Mouse (Mus musculus) midbrain, embryonic 13.5 days (tissue): ENCODE results near the gene Lgi2. TPM values are rescaled to one million over a fixed set of nuclear protein-coding genes. Genes with fewer than 3 reads are reported as not detected.

Source experiments
- ATAC-seq: fragments of 200-750 bp; cut with Nextera tagmentation; 2 replicates; pipeline ENCODE4 v1.8.0; 2017; ENCODE audit warnings: mild to moderate bottlenecking, moderate TSS enrichment, moderate library complexity
- H3K27ac ChIP-seq: fragments of 300-500 bp; sonication (generic); 2 replicates; pipeline ENCODE4 v1.5.1; 2015; ENCODE audit warnings: inconsistent platforms, mild to moderate bottlenecking, moderate library complexity
- H3K27me3 ChIP-seq: fragments of 300-500 bp; sonication (generic); 2 replicates; pipeline ENCODE4 v1.6.1; 2015; ENCODE audit warnings: mild to moderate bottlenecking, inconsistent platforms
- H3K36me3 ChIP-seq: fragments of 300-500 bp; sonication (generic); 2 replicates; pipeline ENCODE4 v1.6.1; 2015; ENCODE audit warnings: mild to moderate bottlenecking, inconsistent platforms
- H3K4me1 ChIP-seq: fragments of 300-500 bp; sonication (generic); replicated peaks from 2 replicates; pipeline ENCODE4 v1.6.1; 2015; ENCODE audit warnings: inconsistent platforms
- H3K4me2 ChIP-seq: fragments of 300-500 bp; sonication (generic); replicated peaks from 2 replicates; pipeline ENCODE4 v1.6.1; 2015; ENCODE audit warnings: moderate library complexity, mild to moderate bottlenecking, inconsistent platforms
- H3K4me3 ChIP-seq: fragments of 300-500 bp; sonication (generic); replicated peaks from 2 replicates; pipeline ENCODE4 v1.5.1; 2015; ENCODE audit warnings: mild to moderate bottlenecking, inconsistent platforms
- H3K9ac ChIP-seq: fragments of 300-500 bp; sonication (generic); replicated peaks from 2 replicates; pipeline ENCODE4 v1.6.1; 2015; ENCODE audit warnings: mild to moderate bottlenecking, inconsistent platforms
- H3K9me3 ChIP-seq: fragments of 300-500 bp; sonication (generic); 2 replicates; pipeline ENCODE4 v1.6.1; 2016; ENCODE audit warnings: mild to moderate bottlenecking, inconsistent platforms
- WGBS: fragments of 180-500 bp; shearing (Covaris S2); methylation state at CpG from one replicate; pipeline ENCODE4 v1.1.7; 2015; 5-methylcytosine and 5-hydroxymethylcytosine counted together
- polyA plus RNA-seq: library from polyadenylated mRNA; unstranded; fragments of >200 nt; fragmentation: Nextera tagmentation; extraction: Ambion mirVana; gene quantifications from 2 replicates; pipeline ENCODE4 v1.2.1, GENCODE M21; 2015

The Lgi2 gene
- polyA plus RNA-seq, 1 experiment from 2014 or later, result 1.8 TPM

- ATAC-seq, result no peak
- H3K27ac ChIP-seq, result no peak overlapping the region
- no peak overlapping the region for H3K4me2 ChIP-seq
- no peaks in the 10 kb centered on the region for H3K36me3 ChIP-seq
- 70% methylated on average over 12 of the region's 14 CpGs for WGBS
- no peaks in the 10 kb centered on the region for H3K4me1 ChIP-seq
- no peaks in the 10 kb centered on the region for H3K9me3 ChIP-seq
- H3K9ac ChIP-seq, result no peak overlapping the region
- no peaks in the 10 kb centered on the region for H3K27me3 ChIP-seq
- no peak overlapping the region for H3K4me3 ChIP-seq
Observed at GRCm38 (mm10) chr5:52495671-52496070, 70.6 kb downstream of the Lgi2 start.

GRCm38 (mm10) chr5:52491496-52491895, 74.8 kb downstream of the Lgi2 start:
- no peaks in the 10 kb centered on the region for H3K9me3 ChIP-seq
- H3K36me3 ChIP-seq, result no peaks in the 10 kb centered on the region
- H3K9ac ChIP-seq, result no peak overlapping the region
- ATAC-seq, result no peak
- WGBS, result 87% methylated on average over 6 of the region's 6 CpGs
- H3K27ac ChIP-seq, result no peak overlapping the region
- no peaks in the 10 kb centered on the region for H3K27me3 ChIP-seq
- H3K4me1 ChIP-seq, result no peaks in the 10 kb centered on the region
- no peak overlapping the region for H3K4me3 ChIP-seq
- no peak overlapping the region for H3K4me2 ChIP-seq

GRCm38 (mm10) chr5:52487559-52488430, 78.5 kb downstream of the Lgi2 start:
- no peaks in the 10 kb centered on the region for H3K9me3 ChIP-seq
- H3K4me1 ChIP-seq, result no peaks in the 10 kb centered on the region
- no peak overlapping the region for H3K9ac ChIP-seq
- H3K4me3 ChIP-seq, result no peak overlapping the region
- no peak overlapping the region for H3K4me2 ChIP-seq
- H3K27me3 ChIP-seq, result no peaks in the 10 kb centered on the region
- no peaks in the 10 kb centered on the region for H3K36me3 ChIP-seq
- 87% methylated on average over 13 of the region's 13 CpGs for WGBS
- no peak for ATAC-seq
- no peak overlapping the region for H3K27ac ChIP-seq

Other genes starting within 250 kb of the Lgi2 start
- gene Sod3, start 202.7 kb downstream of the Lgi2 start, polyA plus RNA-seq, result 0.50 and 0.52 TPM in 2 replicates
- gene Ccdc149, start 94.9 kb downstream of the Lgi2 start, polyA plus RNA-seq, result 8.2 and 9.7 TPM in 2 replicates
- 8.0 and 8.3 TPM in 2 replicates for gene Sepsecs, start 103.2 kb upstream of the Lgi2 start, polyA plus RNA-seq
- 5.9 and 6.2 TPM in 2 replicates for gene Pi4k2b, start 175.1 kb upstream of the Lgi2 start, polyA plus RNA-seq
- 13.9 and 14.0 TPM in 2 replicates for gene Zcchc4, start 208.9 kb upstream of the Lgi2 start, polyA plus RNA-seq